Mouse (Mus musculus) adrenal gland, postnatal 14 days (tissue): Measurements from ENCODE around the gene Bpifb4. TPM values are rescaled to one million over a fixed set of nuclear protein-coding genes. Genes with fewer than 3 reads are reported as not detected.

Source experiments
- DNase-seq: peaks from one replicate; pipeline ENCODE4 v3.0.0; 2021; ENCODE audit warnings: mixed read lengths
- long read RNA-seq, 2 experiments: library from polyadenylated mRNA; stranded (forward); transcript quantifications; one replicate each; pipeline ENCODE4 v2.0.0; 2021
- total RNA-seq: library from RNA; stranded (reverse); gene quantifications from 2 replicates; pipeline ENCODE4 v1.2.3, GENCODE M21; 2021

Gene Bpifb4
- total RNA-seq: not detected in 2 replicates
- long read RNA-seq, experiment 1: 0 reads
- long read RNA-seq, experiment 2: 0 reads

DNA sequence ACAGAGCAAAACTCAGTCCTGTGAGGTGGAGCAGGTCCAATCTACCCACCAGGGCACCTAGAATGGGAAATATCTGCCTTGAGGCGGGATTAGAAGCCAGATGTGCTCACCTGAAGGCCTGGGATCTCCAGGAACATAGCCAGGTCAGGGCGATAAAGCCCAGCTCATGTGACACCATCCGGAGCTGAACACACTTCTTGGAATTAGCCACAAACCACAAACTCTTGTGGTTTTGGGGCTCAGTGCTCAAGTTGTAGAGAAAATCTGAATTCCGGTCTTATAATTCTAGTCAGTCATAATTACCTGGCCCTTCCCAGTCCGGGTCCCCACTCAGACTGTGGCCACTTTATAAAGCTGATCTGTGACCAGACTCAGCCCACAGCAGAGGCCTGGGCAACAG, at the start of gene Bpifb4:
Gene Bpifb4 (plus strand): TSS at position 370 of the 400 bp plus-strand sequence.
- no peak for DNase-seq

DNA sequence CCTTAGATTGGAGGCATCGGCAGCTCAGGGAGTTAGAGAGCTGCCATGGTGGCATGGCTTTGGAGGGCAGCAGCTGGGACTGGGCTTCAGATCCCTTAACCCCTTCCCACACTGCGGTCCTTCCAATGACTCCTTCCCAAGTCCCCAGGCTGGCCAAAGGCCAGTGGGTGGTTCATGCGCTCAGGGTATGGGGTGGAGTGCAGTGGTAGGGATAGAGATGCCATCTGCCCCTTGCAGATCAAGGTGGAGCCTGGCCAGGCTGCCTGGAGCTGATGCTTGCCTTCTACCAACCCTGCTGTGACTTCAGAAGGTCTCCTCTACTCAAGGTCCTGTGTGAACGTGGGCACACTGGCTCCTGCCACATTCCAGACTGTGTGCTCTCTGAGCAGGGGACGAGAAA, 38.9 kb upstream of the Bpifb4 start:
- no peak for DNase-seq

DNA sequence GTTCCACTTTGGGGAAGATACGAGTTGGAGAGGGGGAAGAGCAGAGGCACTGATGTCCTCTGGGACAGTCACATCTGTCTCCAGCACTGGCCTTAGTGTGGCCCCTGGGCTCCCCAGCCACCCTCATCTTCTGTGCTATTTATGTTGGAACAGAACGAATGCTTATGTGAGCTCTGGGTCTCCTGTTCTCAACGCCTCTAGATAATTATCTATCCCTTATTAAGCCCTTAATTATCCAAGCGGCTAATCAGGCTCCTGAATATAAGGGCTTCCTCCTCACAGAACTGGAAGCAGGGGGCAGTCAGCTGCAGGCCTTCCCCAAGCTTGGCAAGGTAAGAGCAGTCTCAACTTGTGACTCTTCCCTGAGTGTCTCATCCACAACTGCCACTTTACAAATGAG, 37.9 kb upstream of the Bpifb4 start, which contains the start of gene Bpifb6:
Gene Bpifb6 (plus strand): TSS at position 301 of the 400 bp plus-strand sequence.
- DNase-seq: no peak

DNA sequence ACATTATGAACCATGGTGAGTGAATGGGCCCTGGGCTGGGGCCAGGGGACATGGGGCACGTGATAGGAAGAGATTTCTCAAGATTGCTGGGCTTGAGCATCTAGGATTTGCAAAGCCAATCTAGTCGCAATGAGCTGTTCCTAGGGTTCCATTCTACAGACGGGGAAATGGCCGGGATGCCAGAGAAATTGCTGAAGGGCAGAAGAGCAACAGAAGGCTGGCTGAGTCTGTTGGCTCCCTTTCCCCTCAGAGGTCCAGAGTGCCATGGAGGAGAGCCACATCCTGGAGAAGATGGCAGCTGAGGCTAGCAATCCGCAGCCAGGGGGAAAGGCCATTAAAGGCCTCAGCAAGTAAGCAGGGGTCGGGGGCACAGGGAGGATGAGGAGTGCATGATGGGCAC, 35.3 kb upstream of the Bpifb4 start:
- DNase-seq: no peak

DNA sequence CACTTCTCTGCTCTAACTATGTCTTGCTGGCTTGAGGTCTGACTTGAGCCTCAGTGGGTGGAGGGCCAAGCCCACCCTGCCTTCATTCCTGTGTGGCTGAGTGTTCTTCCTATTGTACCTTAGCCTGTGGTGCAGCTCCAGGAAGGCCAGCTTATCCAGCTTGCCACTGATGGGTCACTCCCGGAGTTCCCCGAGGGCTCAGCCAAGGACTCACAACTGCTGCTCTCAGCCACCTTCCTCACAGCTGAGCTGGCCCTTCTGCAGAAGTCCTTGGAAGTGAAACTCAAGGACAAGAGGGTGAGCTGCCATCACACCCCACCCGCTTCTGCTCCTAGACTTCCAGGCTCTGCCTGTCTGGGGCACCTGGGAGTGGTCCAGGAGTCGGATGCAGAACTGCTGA, 31.4 kb upstream of the Bpifb4 start:
- peak; percentile 64 for DNase-seq

DNA sequence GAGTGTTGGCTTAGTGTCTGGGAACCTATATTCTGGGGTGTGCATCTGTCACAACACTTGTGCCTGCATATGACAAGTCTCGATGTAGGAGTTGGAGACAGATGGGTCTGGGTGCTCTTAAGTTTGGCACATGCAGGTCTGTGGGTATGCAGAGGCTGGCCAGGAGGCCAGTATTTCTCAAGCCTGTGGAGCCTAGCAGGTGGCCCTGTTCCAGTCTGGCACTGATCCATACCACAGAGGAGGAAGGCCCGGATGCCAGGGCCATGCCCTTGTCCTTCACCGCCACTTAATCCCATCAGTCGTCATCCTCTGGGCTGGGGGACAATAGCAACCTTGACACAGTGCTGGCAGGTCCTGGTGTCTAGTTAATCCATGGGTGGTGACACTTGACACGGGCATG, 23.9 kb upstream of the Bpifb4 start:
- DNase-seq: peak; percentile 92

DNA sequence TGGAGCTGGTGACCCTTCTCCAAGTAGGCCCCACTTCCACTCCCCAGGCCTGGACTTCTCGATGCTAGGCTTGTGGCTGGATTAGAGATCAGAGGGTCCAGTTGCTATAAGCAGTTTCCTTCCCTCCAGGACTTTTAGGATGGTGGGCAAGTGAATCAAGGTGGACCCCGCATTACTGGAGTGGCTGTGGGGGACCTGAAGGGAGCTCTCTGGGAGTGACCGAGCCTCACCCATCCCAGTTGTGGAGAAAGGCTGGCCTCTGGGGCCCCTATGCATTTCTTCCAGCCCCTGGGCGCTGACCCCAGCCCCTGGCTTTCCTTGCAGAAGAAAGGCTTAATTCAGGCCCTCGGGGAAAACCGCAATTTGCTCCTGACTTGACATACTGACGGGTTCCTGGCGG, 20.1 kb upstream of the Bpifb4 start, which contains the start of gene Bpifb3:
Gene Bpifb3 (plus strand): TSS at position 301 of the 400 bp plus-strand sequence.
- no peak for DNase-seq

DNA sequence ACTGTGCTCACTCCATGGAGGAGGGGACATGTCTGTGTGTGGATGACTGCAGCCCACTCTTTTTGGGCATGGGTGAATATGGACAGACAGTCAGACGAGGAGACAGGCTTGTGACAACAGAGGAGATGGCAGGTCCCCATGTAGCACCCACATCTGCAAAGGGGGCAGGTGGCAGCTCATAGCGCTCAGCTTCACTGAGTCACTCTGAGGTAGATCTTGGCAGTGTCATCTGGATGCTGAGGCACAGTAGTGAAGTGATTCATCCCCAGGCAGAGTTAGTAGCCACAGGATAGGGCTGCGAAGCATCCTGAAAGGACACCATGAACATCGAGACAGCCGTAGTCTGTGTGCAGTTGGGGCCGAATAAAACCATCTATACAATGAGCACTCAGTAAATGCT, 16.8 kb upstream of the Bpifb4 start:
- DNase-seq: no peak

DNA sequence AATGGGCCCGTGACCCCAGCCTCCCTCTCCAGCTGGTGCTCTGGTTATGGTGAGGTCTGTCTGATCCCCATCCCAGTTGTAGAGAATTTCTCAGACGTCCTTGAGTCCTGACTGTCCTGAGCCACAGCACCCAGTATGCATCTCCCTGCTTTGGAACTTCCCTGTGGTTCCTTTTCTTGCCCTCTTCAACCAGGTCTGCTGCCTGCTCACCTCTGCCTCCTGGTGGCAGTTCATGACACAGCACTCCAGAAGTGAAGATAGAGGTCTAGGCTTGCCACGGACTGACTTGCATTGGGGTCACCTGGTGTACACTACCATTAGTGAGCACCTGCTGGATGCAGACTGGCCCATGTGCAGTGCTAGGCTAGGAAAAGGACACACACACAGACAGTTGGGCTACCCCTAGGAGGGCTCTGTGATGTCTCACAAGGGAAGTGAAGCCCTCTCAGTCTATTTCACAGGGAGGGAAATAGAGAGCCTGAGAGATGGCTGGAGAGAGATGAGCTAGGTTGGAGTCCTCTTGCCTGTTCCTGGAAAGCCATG, 8.1 kb upstream of the Bpifb4 start:
- DNase-seq: peak; percentile 76

DNA sequence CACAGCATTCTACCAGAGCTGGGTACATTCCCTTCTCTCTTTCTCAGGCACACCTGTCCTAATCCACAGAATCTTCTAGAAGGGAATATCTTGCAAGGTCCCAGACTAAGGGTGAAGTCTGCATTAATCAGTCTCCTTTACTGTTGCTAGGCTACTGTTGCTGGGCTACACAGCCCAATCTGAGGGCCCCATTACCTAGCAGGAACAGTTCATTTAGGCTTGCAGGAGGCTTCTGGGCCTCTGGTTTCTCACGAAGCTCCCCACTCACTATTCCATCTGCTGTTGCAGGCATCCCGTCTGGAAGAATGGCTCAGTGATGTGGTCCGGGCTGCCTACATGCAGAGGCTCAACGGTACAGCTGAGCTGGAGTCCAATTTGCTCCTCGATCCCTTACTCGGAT, 6.9 kb upstream of the Bpifb4 start:
- DNase-seq: no peak

DNA sequence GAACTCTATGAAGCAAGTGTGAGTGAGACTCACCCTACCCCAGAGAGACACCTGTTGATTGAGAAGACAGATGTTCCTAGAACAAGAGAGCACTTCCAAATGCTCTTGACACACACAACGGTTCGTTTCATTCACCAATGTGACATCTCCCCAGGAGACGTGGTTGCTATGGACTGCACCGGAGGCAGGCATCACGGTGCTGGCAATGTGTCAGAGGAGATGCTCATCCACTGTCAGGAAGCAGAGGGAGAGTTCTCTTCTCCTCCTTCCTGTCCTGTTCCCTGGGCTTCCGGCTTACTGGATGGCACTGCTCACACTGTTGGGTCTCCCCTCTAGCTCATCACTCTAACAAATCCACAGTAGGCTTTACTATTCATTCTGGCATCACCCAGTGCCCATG, 4.7 kb upstream of the Bpifb4 start:
- no peak for DNase-seq

DNA sequence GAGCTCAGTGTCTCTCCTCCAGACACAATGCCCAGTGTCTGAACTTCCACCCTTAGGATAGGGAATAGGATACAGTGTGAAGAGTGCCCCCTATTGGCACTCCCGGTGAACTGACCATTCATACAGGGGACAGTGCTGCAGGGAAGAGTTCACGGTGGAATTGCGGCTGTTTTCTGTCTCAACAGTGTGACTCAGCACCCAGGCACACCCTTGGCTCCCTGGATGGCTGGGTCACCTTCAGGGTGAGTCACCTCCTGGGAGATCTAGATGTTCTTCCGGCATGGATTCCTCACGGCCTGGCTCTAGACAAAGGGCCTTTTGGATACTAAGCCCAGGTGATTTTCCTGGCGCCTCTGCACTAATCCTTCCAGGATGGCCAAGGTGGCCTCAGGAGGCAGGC, 2.7 kb upstream of the Bpifb4 start:
- DNase-seq: peak; percentile 59

DNA sequence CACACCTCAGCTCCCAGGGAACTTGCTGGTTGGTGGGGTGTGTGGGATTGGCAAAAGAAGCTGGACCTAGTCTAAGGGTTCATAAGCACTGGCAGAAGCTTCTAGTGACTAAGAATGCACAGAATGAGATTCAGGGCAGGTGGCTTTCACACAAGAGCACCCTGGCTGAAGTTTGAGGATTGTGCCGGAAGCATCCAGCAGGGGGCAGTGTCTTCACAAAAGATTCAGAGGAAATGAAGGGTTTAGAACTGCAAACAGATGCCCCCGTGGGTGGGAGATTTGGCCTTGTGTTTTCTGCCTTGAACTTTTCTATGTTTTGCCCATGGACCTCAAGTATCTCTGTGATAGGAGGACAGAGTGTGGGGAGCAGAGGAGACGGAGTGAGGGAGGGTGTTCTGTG, 5.5 kb downstream of the Bpifb4 start:
- DNase-seq: peak; percentile 72

DNA sequence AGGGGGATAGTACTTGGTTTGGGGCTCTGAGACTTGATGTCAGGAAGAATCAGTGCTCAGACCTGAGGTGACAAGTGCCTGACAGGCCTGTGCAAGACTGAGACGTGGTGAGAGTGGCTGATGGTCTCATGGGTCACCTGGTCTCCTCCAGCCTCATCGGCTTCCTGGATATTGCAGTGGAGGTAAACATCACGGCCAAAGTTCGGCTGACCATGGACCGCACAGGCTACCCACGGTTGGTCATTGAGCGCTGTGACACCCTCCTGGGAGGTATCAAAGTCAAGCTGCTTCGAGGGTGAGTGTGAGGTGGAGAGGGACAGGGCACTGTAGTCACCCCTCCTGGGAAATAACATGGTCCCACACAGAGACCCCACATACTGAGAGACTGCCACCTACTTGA, 6.6 kb downstream of the Bpifb4 start:
- no peak for DNase-seq

DNA sequence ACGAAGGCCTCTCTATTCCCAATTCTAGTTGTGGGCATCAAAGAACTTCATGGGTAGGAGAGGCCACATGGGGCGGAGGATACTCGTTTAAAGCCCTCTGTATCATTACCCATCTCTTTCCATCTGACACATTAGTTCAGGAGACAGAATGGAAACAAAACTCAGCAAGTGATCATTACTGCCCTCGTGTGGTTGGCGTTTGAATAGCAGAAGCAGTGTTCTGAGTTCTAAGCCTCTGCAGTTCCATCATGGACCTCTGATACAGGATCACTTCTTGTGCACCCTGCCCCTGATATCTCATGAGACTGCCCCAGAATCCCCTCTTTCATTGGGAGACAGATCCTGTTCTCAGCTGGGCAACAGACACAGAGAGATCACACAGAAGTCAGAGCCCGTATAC, 14.9 kb downstream of the Bpifb4 start:
- peak; percentile 72 for DNase-seq

DNA sequence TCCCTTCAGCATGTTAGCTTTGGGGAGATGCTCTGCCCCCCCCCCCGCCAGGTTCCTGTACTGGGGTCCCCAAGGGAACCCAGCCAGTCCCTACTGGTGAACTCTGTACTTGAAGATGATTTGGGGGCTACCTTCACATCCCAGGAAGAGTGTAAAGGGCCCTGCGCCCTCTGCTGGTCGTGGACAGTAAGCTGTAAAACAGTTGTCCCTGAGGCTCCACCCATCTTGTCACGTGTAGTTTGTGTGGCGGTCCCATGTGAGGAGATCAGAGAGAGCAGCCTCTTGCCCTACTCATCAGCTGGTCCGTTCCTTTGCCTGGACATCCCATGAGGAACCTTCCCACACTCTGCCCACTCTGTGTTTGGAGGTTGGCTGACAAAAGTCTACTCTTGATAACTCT, 15.8 kb downstream of the Bpifb4 start:
- peak; percentile 82 for DNase-seq

DNA sequence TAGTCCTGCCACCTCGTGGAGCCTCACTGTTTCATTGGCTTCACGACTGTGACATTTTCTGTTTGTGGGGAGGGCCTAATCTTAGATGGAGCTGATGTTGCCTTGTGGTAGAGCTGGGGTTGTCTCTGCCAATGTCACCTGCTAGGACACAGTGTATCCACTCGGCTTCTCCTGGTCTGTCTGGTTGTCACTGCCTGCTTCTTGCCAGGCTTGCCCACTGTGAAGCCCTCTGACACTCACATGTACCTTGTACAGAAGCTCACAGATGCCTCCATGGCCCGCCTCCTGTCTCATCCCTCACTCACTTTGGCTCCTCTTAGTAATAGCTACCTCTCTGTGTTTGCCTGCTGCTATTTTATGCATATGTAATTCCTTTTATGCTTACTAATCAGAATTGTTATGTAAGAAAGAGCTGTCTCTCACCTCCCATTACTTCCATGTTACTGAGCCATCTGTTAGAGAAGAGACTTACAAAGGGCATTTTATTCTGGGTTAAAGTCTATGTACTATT, 24.9 kb downstream of the Bpifb4 start:
- DNase-seq: no peak

DNA sequence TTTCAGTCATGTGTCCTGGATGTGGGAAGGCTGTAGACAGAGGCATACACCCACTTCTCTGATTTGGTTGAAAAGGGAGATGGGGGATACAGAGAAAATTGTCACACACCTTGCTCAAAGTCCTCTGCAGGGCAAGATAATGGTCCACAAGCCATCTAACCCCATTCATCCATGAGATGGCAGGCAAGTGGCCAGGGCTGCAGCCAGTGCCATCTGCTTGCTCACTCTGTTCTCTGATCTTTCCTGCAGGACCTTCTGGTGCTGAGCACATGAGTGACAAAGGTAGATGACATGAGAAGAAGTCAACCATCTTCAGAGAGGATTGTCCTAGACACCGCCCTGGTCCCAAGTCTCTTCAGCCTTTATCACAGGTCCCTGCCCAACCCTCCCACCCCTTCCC, 25.3 kb downstream of the Bpifb4 start:
- no peak for DNase-seq

DNA sequence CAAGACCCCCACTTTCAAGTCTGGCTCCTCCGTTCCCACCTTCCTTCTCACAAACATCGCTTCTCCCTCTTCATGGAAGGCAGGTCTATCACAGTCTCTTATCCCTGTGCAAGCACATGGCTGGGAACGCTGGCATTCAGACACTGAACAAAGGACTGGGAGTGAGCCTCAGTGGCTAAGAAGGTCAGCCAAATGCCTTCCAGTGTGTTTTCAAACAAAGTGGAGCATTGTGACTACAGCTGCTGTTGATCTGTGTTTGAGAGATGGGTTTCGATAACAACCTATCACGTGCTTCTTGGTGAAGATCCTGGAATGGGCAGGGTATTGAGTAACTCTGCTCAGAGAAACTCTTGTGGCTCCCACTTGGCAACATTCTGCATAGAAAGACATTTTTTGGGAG, 32.2 kb downstream of the Bpifb4 start:
- no peak for DNase-seq

DNA sequence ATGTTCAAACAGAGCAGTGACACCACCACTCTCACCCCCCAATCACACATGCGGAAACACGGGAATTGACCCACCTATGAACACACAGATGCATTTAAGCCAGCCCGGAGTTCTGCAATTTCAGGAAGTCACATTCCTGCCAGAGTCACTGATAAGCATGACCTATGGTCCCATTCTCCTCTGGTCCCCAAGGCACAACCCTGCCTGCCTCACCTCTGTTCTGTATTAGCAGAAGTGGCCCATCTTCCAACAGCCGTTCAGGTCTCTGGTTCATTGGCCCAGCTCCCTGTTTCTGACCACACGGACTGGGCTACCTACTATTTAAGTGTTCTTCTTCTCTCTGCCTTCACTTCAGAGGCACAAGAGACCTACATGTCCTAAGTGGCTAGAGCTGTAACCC, 36.6 kb downstream of the Bpifb4 start, which contains the start of gene Bpifa6:
Gene Bpifa6 (plus strand): TSS at position 364 of the 400 bp plus-strand sequence.
- DNase-seq: no peak

DNA sequence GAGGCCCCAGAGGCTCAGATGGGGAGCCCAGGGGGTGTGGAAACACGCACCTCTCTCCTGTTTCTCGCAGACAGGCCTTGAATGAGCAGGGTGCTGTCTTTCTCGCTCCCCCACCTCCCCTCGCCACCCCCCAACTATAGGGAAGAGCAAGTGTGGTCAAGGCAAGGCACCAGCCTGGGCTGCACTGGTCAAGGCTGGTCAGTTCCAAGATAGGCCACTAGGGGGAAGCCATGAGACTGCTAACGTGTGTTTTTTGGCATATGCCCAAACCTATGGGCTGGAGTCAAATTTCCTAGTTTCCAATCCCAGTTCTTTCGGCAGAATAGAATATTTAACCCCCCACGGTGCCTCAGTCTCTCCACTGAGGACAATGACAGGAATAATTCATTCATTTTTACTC, 57.8 kb downstream of the Bpifb4 start:
- peak; percentile 87 for DNase-seq

DNA sequence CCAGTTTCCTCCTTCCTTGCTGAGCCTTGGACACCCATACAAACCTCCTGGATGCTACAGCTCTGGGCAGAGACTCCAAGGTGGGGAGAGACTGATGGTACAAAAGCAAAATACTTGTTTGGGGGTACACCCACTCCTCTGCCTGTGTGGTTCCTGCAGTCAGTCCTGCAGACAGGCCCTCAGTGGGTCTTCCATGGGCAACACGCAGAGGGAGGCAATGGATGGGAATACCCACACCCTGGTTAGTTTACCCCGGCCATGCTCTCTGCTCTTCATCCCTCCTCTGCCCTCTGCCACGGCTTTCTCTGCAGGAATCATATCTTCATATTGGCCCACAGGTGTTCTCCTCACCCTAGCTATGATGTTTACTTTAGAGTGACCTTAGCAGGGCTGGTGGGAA, 62.5 kb downstream of the Bpifb4 start:
- no peak for DNase-seq

DNA sequence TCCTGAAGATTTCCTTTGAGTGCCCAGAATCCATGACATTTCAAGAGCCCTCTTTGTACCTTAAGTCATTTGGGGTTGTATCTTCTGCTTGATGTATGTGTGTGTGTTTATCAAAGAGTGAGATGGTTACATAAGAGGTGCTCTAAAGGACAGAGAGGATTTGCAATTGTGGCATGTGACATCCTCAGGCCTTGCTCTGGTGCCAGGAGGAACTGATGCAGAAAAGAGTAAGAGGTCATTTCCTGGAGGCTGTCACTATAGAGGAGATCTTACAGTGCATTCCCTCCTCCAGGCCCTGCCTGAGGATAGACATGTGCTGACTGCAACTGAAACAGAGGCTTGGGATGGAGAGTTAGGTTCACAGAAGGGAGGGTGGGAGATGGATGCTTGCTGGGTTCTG, 63.0 kb downstream of the Bpifb4 start:
- DNase-seq: peak; percentile 11

DNA sequence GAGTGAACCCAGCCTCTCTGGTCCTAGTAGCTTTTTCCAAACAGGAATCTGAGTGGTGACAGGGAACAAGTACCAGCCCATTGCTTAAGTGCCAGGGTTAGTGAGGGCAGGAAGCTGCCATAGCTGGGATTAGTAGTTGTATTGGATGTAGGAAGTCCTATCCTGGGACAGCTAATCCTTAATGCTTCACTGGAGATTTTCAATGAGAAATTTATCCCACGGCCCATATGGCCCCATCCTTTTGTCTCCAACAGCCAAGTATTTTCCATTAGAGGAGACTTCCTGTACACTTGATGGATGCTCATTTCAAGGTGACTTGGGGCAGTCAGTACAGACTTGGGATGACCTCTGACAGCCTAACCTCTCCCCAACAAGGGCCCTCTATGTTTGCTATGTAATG, 66.4 kb downstream of the Bpifb4 start:
- no peak for DNase-seq

DNA sequence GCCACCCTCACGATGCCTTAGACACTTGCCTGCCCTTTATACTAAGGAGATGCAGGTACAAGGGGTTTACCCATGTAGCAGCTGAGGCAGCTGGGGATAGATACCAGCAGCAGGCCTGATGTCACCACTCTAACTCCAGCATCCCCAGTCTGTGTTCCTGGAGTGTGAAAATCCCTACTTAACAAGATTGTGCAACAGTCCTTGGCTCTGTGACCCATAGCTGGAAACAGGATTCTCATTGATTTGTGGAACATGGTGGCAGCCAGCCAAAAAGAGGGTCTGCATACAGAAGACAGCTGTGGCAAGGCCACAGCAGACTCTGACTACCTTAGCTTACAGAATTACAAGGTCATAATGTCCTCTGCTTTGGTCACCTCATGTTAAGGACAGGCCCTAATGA, 67.1 kb downstream of the Bpifb4 start:
- DNase-seq: no peak
